Mouse (Mus musculus) mouse trophoblast stem cell (cell line): Measurements from ENCODE around the gene Stfa1.
"Not testable (repeated sequence)": the region's sequence is repeated elsewhere in the genome, so short reads cannot be mapped to it uniquely, and the experiment has no call there.

ENCODE experiments used
- in situ Hi-C, 2 experiments: fragments of 300-500 bp; cut with MseI, MboI; formaldehyde crosslinking; loops; 2 replicates in 1 of 2; 3 replicates in 1 of 2; pipeline ENCODE4 v1.15.1; 2025

Stfa1 gene

GRCm38 (mm10) chr16:36276796-36277195, at the start of gene Stfa1:
Gene Stfa1 (plus strand): TSS chr16:36276951.
- in situ Hi-C loops, result not testable (repeated sequence)

- in situ Hi-C loops, result not testable (repeated sequence)
Observed at GRCm38 (mm10) chr16:36260585-36260984, 16.2 kb upstream of the Stfa1 start.

DNA sequence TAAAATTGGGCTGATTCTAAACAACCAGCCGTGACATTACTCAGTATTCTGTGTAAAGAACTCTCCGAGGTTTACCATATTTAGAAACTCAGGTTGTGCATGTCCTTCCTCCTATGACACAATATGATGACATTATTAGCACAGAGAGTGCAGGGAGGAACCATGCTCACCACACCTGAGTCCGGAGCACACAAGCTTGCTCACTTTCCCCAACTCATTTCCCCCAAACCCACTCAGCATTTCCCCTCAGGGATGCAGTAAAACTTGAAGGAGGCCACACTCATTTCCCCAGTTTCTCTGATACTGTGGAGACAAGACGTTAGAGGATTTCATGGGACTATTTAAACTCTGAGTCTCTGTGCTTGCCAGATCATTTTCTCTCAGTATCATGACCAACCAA, 12.4 kb downstream of the Stfa1 start:
- in situ Hi-C loops, result no loop called here

GRCm38 (mm10) chr16:36307631-36308030, 30.9 kb downstream of the Stfa1 start:
- in situ Hi-C loops, result no loop called here

- in situ Hi-C loops, result not testable (repeated sequence)
Observed at GRCm38 (mm10) chr16:36316111-36316510, 39.4 kb downstream of the Stfa1 start.

DNA sequence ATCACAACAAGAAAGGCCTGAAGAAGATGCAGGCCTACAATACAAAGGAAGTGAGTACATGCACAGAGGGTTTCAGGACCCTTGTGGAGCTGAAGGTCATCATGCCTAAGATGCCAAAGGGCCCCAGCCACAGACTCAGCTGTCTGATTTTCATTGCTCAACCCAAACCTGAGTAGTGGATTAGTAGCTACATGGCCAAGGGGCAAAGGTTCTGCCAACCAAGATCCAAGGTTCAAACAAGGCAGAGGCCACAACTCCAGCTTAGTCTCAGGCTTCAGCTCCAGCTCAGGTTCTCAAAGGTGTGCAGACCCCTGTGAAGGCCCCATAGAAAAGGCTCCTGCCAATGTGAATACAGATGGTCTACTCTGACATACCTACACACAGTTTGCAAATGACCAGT, 42.5 kb downstream of the Stfa1 start:
- in situ Hi-C loops, result no loop called here

- in situ Hi-C loops, result no loop called here
Observed at GRCm38 (mm10) chr16:36334232-36334631, 57.5 kb downstream of the Stfa1 start, which contains the start of gene BC117090. Gene BC117090 (minus strand): TSS chr16:36334332.
